Mouse (Mus musculus) MEL (cell line): Measurements from ENCODE around the gene Usp13. TPM values are rescaled to one million over a fixed set of nuclear protein-coding genes. Genes with fewer than 3 reads are reported as not detected.

ENCODE experiments used
- DNase-seq: peaks from one replicate; pipeline ENCODE4 v3.0.0; 2011; ENCODE audit warnings: low read depth, low spot score
- H3K27ac ChIP-seq: 2 replicates; pipeline ENCODE4 v1.5.1; 2012; ENCODE audit warnings: low read depth, mild to moderate bottlenecking, control low read depth, low read length, moderate library complexity; ENCODE audit not compliant: control insufficient read depth
- H3K27me3 ChIP-seq, 2 experiments: fragments of 150-350 bp in 1 of 2; sonication (generic) in 1 of 2; 2 replicates each; pipeline ENCODE4 v1.6.1; 2012; ENCODE audit warnings: low read length in 2 of 2, mild to moderate bottlenecking in 2 of 2, improper control_type of control experiment in 1 of 2, moderate library complexity in 1 of 2; ENCODE audit not compliant: insufficient read depth in 2 of 2, control insufficient read depth in 1 of 2
- H3K36me3 ChIP-seq, 2 experiments: 2 replicates each; pipeline ENCODE4 v1.6.1; 2012 to 2014; ENCODE audit warnings: low read length in 2 of 2, improper control_type of control experiment in 1 of 2, inconsistent platforms in 1 of 2, mild to moderate bottlenecking in 1 of 2; ENCODE audit not compliant: insufficient read depth in 2 of 2, control insufficient read depth in 1 of 2
- H3K4me1 ChIP-seq, 2 experiments: fragments of 150-350 bp in 1 of 2; sonication (generic) in 1 of 2; 2 replicates each; pipeline ENCODE4 v1.6.1; 2012; ENCODE audit warnings: low read length in 2 of 2, improper control_type of control experiment in 1 of 2, mild to moderate bottlenecking in 1 of 2; ENCODE audit not compliant: insufficient read depth in 2 of 2, control insufficient read depth in 1 of 2
- H3K4me3 ChIP-seq, 2 experiments: fragments of 150-350 bp in 1 of 2; sonication (generic) in 1 of 2; 2 replicates each; pipeline ENCODE4 v1.5.1; 2012; ENCODE audit warnings: low read depth in 2 of 2, low read length in 2 of 2, mild to moderate bottlenecking in 2 of 2, moderate library complexity in 2 of 2, control low read depth in 1 of 2, improper control_type of control experiment in 1 of 2; ENCODE audit not compliant: control insufficient read depth in 1 of 2, insufficient read depth in 1 of 2
- H3K79me2 ChIP-seq: 2 replicates; pipeline ENCODE4 v1.6.1; 2012; ENCODE audit warnings: mild to moderate bottlenecking, low read length, moderate library complexity; ENCODE audit not compliant: control insufficient read depth, poor library complexity, insufficient read depth
- H3K9ac ChIP-seq: 2 replicates; pipeline ENCODE4 v1.6.1; 2012; ENCODE audit warnings: low read depth, mild to moderate bottlenecking, control low read depth, low read length, moderate library complexity; ENCODE audit not compliant: control insufficient read depth, poor library complexity, severe bottlenecking
- H3K9me3 ChIP-seq: fragments of 150-350 bp; sonication (generic); replicated peaks from 2 replicates; pipeline ENCODE4 v1.6.1; 2012; ENCODE audit warnings: mild to moderate bottlenecking, low read length, improper control_type of control experiment, moderate library complexity; ENCODE audit not compliant: insufficient read depth
- BHLHE40 ChIP-seq: IDR thresholded peaks from 2 replicates; pipeline ENCODE4 v1.6.1; 2012; ENCODE audit warnings: low read depth, mild to moderate bottlenecking, inconsistent platforms, low read length, improper control_type of control experiment, borderline replicate concordance
- E2F4 ChIP-seq: IDR thresholded peaks from 2 replicates; pipeline ENCODE4 v1.6.1; 2011; ENCODE audit warnings: low read depth, low read length, improper control_type of control experiment, borderline replicate concordance
- ETS1 ChIP-seq: IDR thresholded peaks from 2 replicates; pipeline ENCODE4 v1.6.1; 2012; ENCODE audit warnings: low read depth, mild to moderate bottlenecking, inconsistent platforms, low read length, improper control_type of control experiment, moderate library complexity
- GABPA ChIP-seq: IDR thresholded peaks from 2 replicates; pipeline ENCODE4 v1.6.1; 2012; ENCODE audit warnings: low read depth, mild to moderate bottlenecking, inconsistent platforms, low read length, improper control_type of control experiment, moderate library complexity
- GATA1 ChIP-seq: IDR thresholded peaks from 2 replicates; pipeline ENCODE4 v1.6.1; 2011; ENCODE audit warnings: low read depth, low read length, improper control_type of control experiment
- MAX ChIP-seq: IDR thresholded peaks from 2 replicates; pipeline ENCODE4 v1.6.1; 2011; ENCODE audit warnings: low read length, improper control_type of control experiment
- MAZ ChIP-seq: IDR thresholded peaks from 2 replicates; pipeline ENCODE4 v1.6.1; 2012; ENCODE audit warnings: low read depth, mild to moderate bottlenecking, inconsistent platforms, low read length, improper control_type of control experiment
- MEF2A ChIP-seq: IDR thresholded peaks from 2 replicates; pipeline ENCODE4 v1.6.1; 2014; ENCODE audit warnings: low read depth, mild to moderate bottlenecking, inconsistent platforms, low read length, improper control_type of control experiment; ENCODE audit not compliant: poor library complexity, insufficient replicate concordance, severe bottlenecking; ENCODE audit errors: extremely low read depth
- MXI1 ChIP-seq: IDR thresholded peaks from 2 replicates; pipeline ENCODE4 v1.6.1; 2011; ENCODE audit warnings: mild to moderate bottlenecking, low read depth, low read length, improper control_type of control experiment
- POLR2AphosphoS2 ChIP-seq: IDR thresholded peaks from 2 replicates; pipeline ENCODE4 v1.6.1; 2011; ENCODE audit warnings: low read length, improper control_type of control experiment
- SMC3 ChIP-seq: IDR thresholded peaks from 2 replicates; pipeline ENCODE4 v1.6.1; 2011; ENCODE audit warnings: low read depth, low read length, improper control_type of control experiment
- TAL1 ChIP-seq: IDR thresholded peaks from 2 replicates; pipeline ENCODE4 v1.6.1; 2012; ENCODE audit warnings: mild to moderate bottlenecking, inconsistent platforms, low read length, moderate library complexity, mixed read lengths
- UBTF ChIP-seq: IDR thresholded peaks from 2 replicates; pipeline ENCODE4 v1.6.1; 2012; ENCODE audit warnings: low read depth, mild to moderate bottlenecking, inconsistent platforms, low read length, improper control_type of control experiment, moderate library complexity, borderline replicate concordance; ENCODE audit not compliant: insufficient read depth
- USF2 ChIP-seq, 2 experiments: IDR thresholded peaks; 2 replicates each; pipeline ENCODE4 v1.6.1; 2011 to 2012; ENCODE audit warnings: improper control_type of control experiment in 2 of 2, low read length in 2 of 2, borderline replicate concordance in 1 of 2, inconsistent platforms in 1 of 2, low read depth in 1 of 2, mild to moderate bottlenecking in 1 of 2; ENCODE audit not compliant: insufficient read depth in 1 of 2
- ZKSCAN1 ChIP-seq: IDR thresholded peaks from 2 replicates; pipeline ENCODE4 v1.6.1; 2012; ENCODE audit warnings: low read depth, mild to moderate bottlenecking, inconsistent platforms, low read length, improper control_type of control experiment, moderate library complexity
- ZNF384 ChIP-seq: IDR thresholded peaks from 2 replicates; pipeline ENCODE4 v1.6.1; 2012; ENCODE audit warnings: low read depth, mild to moderate bottlenecking, inconsistent platforms, low read length, improper control_type of control experiment
- polyA plus RNA-seq, 2 experiments: library from polyadenylated mRNA; stranded (reverse) in 1 of 2; unstranded in 1 of 2; fragments of >175 nt in 1 of 2; fragments of >200 nt in 1 of 2; gene quantifications; 2 replicates each; pipeline versions ENCODE4 v1.2.1 to v1.2.4; 2012; ENCODE audit warnings: low replicate concordance in 2 of 2, low read depth in 1 of 2; ENCODE audit not compliant: insufficient read length in 2 of 2, insufficient read depth in 1 of 2, missing spikeins in 1 of 2
- total RNA-seq: library from RNA; depleted of rRNA; stranded (reverse); fragments of 300-350 nt; gene quantifications from 2 replicates; pipeline ENCODE4 v1.2.3, GENCODE M21; 2012

Gene Usp13
- total and polyA plus RNA-seq, 3 experiments, result not detected

DNA sequence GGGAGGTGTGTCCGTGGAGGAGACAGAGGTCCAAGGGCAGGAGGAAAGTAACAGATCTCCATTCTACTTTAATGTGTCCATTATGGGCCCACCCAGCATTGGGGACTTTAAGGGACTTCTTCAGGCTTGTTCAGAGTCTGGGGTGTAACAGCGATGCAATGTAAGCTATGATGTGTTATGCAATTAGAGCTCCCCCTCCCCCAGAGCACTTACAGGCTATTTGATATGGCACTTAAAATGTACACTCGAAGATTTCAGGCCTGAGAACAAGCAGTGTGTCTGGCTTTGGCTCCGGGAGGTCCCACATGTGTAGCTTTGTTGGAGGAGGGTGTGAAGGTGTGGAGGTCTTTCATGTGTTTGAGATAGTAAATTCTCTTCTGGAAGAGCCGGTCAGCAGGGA is 7.6 kb downstream of the Usp13 start:
- no peak overlapping the region for H3K9ac ChIP-seq
- no peak overlapping the region for H3K27ac ChIP-seq
- TF ChIP-seq TAL1 (no peak), POLR2AphosphoS2 (no peak)
- TF ChIP-seq, all 39 proteins: peak for 0
- Histone ChIP-seq H3K4me3 (no peak overlapping the region), H3K36me3 (no peaks in the 10 kb centered on the region), H3K9me3 (no peaks in the 10 kb centered on the region), H3K79me2 (no peaks in the 10 kb centered on the region), H3K4me1 (no peaks in the 10 kb centered on the region), H3K27me3 (peaks cover 0 to 3% of the 10 kb centered on the region in 2 experiments; a peak in 1 of 4 replicates)
- DNase-seq, result no peak

DNA sequence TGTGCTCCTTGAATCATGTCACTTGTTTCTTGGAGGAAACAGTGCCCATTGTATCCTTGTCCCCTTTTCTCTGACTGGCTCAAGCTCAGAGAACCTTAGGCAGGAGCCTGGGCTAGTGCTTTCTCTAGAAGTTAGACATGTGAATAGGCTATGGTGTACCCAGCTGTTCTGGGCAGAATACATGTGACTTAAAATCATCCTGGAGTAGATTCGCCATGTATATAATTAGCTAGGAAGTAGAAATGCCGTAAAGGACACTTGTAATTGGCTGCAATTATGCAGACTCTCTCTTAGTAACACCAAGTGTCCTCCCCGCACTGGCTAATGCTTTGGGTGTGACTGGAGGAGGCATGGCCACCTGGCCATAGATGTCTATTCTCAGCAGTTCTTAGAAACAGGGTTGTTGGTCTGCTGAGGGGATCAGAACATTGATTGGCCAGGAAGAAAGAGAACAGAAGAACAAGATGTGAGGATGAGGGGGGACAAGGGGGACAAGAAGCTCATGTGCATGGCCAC is 8.7 kb downstream of the Usp13 start:
- H3K9me3 ChIP-seq, result no peaks in the 10 kb centered on the region
- H3K9ac ChIP-seq, result no peak overlapping the region
- TF ChIP-seq ZNF384 (no peak), BHLHE40 (no peak), MEF2A (no peak), USF2 (IDR thresholded peaks at IDR 0.05; ENCODE audit: borderline replicate concordance in 1 of 2, insufficient read depth in 1 of 2, low read depth in 1 of 2, low read length in 2 of 2) (no peak), MAZ (no peak), ZKSCAN1 (no peak), MAX (no peak), UBTF (no peak), MXI1 (no peak), ETS1 (no peak), GATA1 (no peak), SMC3 (no peak), POLR2AphosphoS2 (no peak), E2F4 (no peak), GABPA (no peak)
- H3K4me3 ChIP-seq, result no peak overlapping the region
- no peaks in the 10 kb centered on the region for H3K79me2 ChIP-seq
- no peaks in the 10 kb centered on the region for H3K36me3 ChIP-seq
- H3K4me1 ChIP-seq, result no peaks in the 10 kb centered on the region
- DNase-seq, result no peak
- H3K27ac ChIP-seq, result no peak overlapping the region
- peaks cover 0 to 5% of the 10 kb centered on the region in 2 experiments; a peak in 2 of 4 replicates for H3K27me3 ChIP-seq
